Mouse (Mus musculus): ENCODE measurements around the gene Tex2.

- no peak for TF ChIP-seq POLR2A (IDR thresholded peaks at IDR 0.05; ENCODE audit: borderline replicate concordance, control insufficient read depth, low read depth, low read length)
- no peak for TF ChIP-seq CTCF (IDR thresholded peaks at IDR 0.05; ENCODE audit: control insufficient read depth, insufficient read depth, low read length)
Observed at GRCm38 (mm10) chr11:106536253-106536912, 76.8 kb downstream of the Tex2 start.

Measured in bone marrow, adult 2 months (tissue).